Mouse (Mus musculus) lung, postnatal 25 days (tissue): Measurements from ENCODE around the gene Pla2g4a.

Experiments
- DNase-seq: peaks from one replicate; pipeline ENCODE4 v3.0.0; 2022; ENCODE audit warnings: low spot score

Gene Pla2g4a

DNA sequence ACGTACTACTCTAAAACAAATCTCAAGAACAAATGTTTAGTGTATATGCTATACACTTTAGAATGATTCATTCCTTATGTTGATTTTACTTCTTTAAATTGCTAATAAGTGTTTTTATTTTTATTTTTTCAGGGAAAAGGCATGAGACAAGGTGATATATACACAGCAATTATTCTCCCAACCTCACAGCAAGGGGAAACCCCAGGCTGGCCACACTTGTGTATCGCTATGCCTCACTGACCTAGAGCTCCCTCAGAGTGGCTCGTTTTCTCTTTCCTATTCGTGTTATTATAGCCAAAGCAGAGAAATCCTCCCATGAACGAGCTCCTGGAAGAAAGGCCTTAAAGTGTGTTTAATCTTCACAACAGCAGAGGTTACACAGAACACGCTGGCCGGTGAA lies 106.2 kb downstream of the Pla2g4a start:
- no peak for DNase-seq

DNA sequence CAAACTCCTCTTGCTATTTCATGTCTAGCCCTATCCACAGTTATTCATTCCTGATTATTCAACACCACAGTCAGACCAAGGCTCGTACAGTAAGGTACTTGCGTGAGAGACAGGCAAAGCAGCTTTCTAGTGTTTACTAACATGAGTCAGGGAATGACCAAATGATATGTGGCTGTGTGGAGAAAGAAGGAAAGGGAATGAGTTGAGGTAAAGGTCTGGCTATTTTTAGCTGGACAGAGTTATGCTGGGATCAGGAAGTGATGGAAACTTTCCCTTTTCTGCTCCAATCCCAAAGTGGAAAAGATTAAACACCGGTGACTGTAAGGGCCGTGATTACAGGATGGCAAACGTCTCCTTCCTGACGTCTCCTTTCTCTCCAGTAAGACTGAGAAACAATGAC lies 114.4 kb downstream of the Pla2g4a start:
- DNase-seq: no peak

DNA sequence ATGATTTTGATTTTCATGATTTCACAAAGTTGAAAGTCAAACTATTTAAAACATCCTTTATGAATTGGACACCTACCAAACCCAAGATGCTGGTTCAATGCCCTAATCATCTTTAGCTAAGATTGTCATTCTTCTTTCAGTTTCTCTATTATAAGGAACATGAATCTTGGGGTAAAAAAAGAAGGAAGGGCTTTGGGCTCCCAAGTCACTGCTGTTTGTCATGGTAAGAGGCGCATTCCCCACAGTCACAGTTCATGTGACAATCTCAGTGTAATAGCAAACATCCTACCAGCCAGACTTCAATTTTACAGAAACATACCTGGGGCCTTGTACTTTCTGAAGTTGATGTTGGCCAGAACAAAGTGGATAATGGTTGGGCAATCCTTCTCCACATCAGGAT lies 119.2 kb downstream of the Pla2g4a start:
- no peak for DNase-seq

- peak; percentile 2 for DNase-seq
Observed at GRCm38 (mm10) chr1:149840961-149841416, 120.1 kb downstream of the Pla2g4a start.

- DNase-seq: no peak
Observed at GRCm38 (mm10) chr1:149840312-149840930, 120.7 kb downstream of the Pla2g4a start.

GRCm38 (mm10) chr1:149836496-149836895 lies 124.6 kb downstream of the Pla2g4a start:
- no peak for DNase-seq

DNA sequence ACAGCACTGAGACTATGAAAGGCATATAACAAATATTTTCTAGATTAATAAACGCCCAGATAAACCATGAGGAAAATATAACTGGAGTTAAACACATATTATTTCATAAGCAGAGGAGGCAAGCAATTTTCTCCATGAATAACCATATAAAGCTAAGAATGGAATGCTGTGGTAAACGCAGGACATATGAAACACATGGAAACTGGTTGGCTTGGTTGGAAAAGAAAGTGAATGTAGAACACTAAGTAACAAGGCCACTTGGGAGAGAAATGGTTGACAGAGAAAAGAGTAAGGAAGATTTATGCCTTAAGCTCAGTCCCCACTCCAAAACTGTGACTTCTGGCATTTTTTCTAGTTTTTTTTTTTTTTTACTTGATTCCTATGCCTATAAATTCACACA lies 127.2 kb downstream of the Pla2g4a start:
- no peak for DNase-seq

DNA sequence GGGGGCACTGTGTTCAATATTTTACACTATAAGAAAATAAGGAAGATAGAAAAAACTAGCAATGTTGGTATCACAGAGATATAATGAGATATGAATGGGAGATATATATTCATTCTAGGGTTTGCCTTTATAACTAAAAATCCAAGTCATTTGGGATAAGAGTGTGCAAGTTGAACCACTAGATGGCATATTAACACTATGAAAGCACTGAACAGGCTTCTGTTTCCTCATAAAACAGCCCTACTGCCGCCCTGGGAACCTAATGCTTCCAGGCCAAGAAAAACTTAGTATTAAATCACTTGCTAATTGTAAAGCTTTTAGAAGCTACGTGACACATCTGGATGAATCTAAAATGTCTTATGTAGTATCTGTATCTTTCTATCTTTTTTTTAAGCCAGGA lies 128.1 kb downstream of the Pla2g4a start:
- DNase-seq: peak; percentile 18

- no peak for DNase-seq
Observed at GRCm38 (mm10) chr1:149832514-149832913, 128.6 kb downstream of the Pla2g4a start.

GRCm38 (mm10) chr1:149831100-149831499 lies 130.0 kb downstream of the Pla2g4a start:
- no peak for DNase-seq

DNA sequence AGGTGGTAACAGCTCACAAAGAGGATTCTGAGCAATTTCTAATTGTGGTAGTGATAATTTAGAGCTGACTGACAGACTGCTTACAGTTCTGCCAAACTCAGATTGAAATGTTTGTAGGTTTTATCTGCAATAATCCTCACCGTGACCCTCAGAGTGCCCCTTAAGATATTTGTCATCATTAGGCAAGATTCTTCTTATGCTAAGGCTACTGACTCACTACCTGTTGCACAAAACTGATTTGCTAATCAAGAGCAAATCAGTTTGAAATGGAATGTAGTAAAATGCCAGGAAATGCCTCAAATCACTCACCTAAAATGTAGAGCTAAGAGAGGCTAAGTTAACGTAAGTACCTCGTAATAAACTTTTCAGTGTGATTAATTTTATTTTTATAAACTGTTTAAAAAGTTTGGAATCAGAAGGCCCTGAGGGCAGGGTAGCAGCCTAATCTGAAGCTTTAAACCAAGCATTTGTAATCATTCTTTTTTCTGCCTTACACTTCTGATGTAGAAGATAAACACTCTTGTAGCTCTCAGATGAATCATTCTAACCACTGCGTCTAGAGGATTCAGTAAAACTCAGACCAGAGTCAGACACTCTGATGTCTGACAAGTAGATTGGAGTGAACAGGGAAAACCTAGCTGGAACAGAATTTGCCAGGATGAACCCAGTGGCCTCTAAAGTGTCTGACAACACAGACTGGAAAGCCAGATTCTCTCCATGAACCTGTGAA lies 147.3 kb downstream of the Pla2g4a start:
- no peak for DNase-seq

GRCm38 (mm10) chr1:149809527-149809926 lies 151.6 kb downstream of the Pla2g4a start:
- DNase-seq: no peak
